Mouse (Mus musculus) cerebellum, adult 18-20 months (tissue): Measurements from ENCODE around the gene Dmgdh.

Source experiments
- DNase-seq, 2 experiments: peaks; one replicate each; pipeline ENCODE4 v3.0.0; 2021

Gene Dmgdh

DNA sequence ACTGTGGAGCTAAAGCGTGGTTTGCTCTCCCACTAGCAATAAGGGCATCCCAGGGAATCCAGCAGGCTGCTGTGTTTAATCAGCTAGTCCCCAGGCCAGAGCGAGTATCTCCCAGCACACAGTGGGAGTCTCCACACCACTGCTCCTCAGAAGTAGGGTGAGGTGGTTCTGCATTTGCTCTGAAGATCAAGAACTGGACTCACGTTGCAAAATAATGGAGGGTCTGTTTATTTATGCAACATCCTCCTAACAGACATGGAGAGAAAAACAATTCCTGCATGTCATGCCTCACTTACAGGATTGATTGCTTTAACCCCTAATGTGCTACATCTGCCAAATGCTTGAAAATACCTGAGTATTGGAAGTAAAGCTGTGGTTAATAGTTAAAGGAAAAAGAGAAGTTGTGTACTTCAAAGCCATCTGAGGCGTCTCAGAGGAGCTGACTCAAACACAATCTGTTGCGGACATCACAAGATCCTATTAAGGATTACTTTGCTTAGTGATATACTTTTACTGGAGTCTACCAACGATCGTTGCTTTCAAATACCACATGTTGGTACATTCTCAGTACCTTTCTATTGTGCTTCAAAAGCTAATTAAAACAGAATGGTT is 99.6 kb downstream of the Dmgdh start:
- DNase-seq: no peak

DNA sequence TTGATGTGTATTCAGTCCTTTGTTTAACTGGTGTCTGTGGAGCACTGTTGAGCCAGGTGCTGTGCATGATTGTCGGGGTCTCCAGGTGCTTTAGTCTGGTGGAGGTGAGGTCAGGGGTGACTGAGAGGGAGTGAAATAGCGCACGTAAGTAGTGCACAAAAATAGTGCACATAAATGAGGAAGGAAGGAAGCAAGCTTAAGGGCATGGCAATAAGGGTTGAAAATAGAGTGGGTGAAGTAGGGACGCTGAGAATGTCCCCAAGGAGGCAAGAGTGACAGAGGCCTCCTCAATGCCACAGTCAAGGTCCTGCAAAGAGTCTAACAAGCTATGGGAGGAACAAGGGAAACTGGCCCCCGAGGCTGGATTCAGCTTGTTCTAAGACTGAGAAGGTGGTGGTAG is 108.6 kb downstream of the Dmgdh start:
- no peak for DNase-seq

- peak; percentile 27 to 34 for DNase-seq
These were observed 111.1 kb downstream of the Dmgdh start for GRCm38 (mm10) chr13:93785329-93785728.

GRCm38 (mm10) chr13:93786051-93786450 is 111.8 kb downstream of the Dmgdh start:
- DNase-seq: peak; percentile 42 to 54

DNA sequence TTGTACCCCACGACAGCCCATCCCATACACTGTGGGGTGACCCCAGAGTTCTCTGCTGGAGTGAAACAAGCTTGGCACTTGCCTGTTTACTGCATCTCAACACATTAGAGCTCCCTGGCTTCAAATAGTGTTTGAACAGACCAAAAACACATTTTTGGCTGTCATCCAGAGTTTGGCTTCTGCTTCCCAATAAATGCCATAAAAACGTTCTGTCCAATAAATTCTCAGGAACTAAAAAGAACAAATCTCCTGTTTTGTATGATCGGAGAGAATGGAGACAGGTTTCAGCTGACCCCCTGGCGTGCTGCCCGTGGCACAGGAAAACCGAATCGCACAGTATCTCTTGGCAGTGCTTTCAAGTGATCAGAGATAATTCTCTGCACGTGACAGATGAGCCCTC is 113.4 kb downstream of the Dmgdh start:
- peak; percentile 55 to 65 for DNase-seq

- peak; percentile 35 to 38 for DNase-seq
These were observed 118.9 kb downstream of the Dmgdh start for GRCm38 (mm10) chr13:93792945-93793642.

DNA sequence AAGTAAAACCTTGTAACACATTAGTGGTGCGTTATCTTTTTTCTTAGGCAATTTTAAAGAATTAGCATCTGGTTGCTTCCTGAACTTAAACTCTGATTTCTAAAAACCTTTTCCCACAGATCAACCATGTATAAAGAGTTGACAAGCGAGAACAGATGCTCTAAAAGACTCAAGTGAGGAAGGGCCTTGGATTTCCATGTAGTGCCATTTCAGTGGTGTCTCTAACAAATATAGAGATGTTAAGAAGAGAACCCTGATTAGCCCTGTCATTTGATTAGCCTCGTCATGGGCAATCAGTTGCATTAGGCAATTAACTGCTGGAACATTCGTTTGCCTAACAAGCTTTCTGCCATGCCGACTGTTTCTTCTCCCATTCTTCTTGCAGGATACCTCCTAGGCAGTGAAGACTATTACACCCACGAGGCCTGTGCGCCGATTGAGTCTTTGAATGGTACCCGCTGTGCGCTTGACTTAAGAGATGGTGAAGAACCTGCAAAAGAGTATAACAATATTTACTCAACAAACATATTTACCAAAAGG is 119.5 kb downstream of the Dmgdh start:
- DNase-seq: no peak

- DNase-seq: no peak
These were observed 122.9 kb downstream of the Dmgdh start for GRCm38 (mm10) chr13:93797011-93797600.
